25 mouse cellular contexts compared by ENCODE assay signal in genomic region chr7:74313279-74314105, GRCm38 (mm10).
A peak's percentile ranks its signal among the peaks of the same experiment; 100 is the strongest.
DNase-seq lines count a peak whose midpoint lies in the region; ATAC-seq and TF ChIP-seq lines count a peak whose summit lies in the region.
"Had no signal": no experiment of that assay in that cellular context is flagged by ENCODE, and none has a peak within 500 bp of the region (broad histone marks: within the 10 kb centered on the region; RNA-seq: fewer than 3 reads in every experiment).

No protein-coding gene starts in this region.

- no peak overlapping the region for H3K4me3 ChIP-seq in forebrain, embryonic 16.5 days (replicated peaks; ENCODE audit: low read length)
- no peak overlapping the region for H3K4me3 ChIP-seq in forebrain, embryonic 12.5 days (replicated peaks)
- no peak overlapping the region for H3K4me3 ChIP-seq in midbrain, embryonic 11.5 days (ENCODE audit: low read depth, low read length)
- no peak overlapping the region for H3K4me3 ChIP-seq in midbrain, embryonic 10.5 days
- H3K4me3 ChIP-seq in limb, embryonic 13.5 days: no peak overlapping the region
- no peak overlapping the region for H3K4me3 ChIP-seq in midbrain, postnatal 0 days (ENCODE audit: low read depth, low read length)
- no peak overlapping the region for H3K4me3 ChIP-seq in gastrocnemius, adult 2 months
- H3K4me3 ChIP-seq: embryonic facial prominence, embryonic 15.5 days; heart, adult 2 months; heart, embryonic 13.5 days; intestine, embryonic 15.5 days; liver, embryonic 13.5 days had no signal

- TF ChIP-seq CTCF in midbrain, postnatal 0 days (IDR thresholded peaks at IDR 0.05): no peak
- no peak for TF ChIP-seq CTCF in gastrocnemius, adult 2 months (IDR thresholded peaks at IDR 0.05)

- intact Hi-C loops in gastrocnemius, adult 2 months (cut with DNase I): no loop called here

- H3K4me1 ChIP-seq in forebrain, embryonic 16.5 days (replicated peaks; ENCODE audit: control insufficient read depth, insufficient read depth, low read length): peaks cover 7% of the 10 kb centered on the region
- peaks cover 14% of the 10 kb centered on the region for H3K4me1 ChIP-seq in forebrain, embryonic 12.5 days
- no peaks in the 10 kb centered on the region for H3K4me1 ChIP-seq in midbrain, embryonic 11.5 days (ENCODE audit: control insufficient read depth, insufficient read depth, low read length)
- H3K4me1 ChIP-seq in midbrain, embryonic 10.5 days: no peaks in the 10 kb centered on the region
- peaks cover 30% of the 10 kb centered on the region for H3K4me1 ChIP-seq in limb, embryonic 13.5 days
- peaks cover 2% of the 10 kb centered on the region; the same call in 1 of the 2 replicates for H3K4me1 ChIP-seq in midbrain, postnatal 0 days (ENCODE audit: insufficient read depth, low read length)
- H3K4me1 ChIP-seq: intestine, embryonic 15.5 days; liver, embryonic 13.5 days had no signal

- no peak overlapping the region for H3K4me2 ChIP-seq in forebrain, embryonic 16.5 days (ENCODE audit: low read length)
- H3K4me2 ChIP-seq in forebrain, embryonic 12.5 days: no peak overlapping the region
- H3K4me2 ChIP-seq in midbrain, embryonic 11.5 days: no peak overlapping the region
- H3K4me2 ChIP-seq in limb, embryonic 13.5 days (replicated peaks): no peak overlapping the region
- H3K4me2 ChIP-seq in midbrain, postnatal 0 days (ENCODE audit: low read depth, low read length, poor library complexity, severe bottlenecking): no peak overlapping the region
- H3K4me2 ChIP-seq: embryonic facial prominence, embryonic 15.5 days; heart, embryonic 13.5 days; intestine, embryonic 15.5 days; liver, embryonic 13.5 days had no signal

- no peak overlapping the region for H3K27ac ChIP-seq in forebrain, embryonic 16.5 days (ENCODE audit: low read length)
- H3K27ac ChIP-seq in forebrain, embryonic 12.5 days: no peak overlapping the region
- no peak overlapping the region for H3K27ac ChIP-seq in midbrain, embryonic 11.5 days (ENCODE audit: low read depth, low read length)
- H3K27ac ChIP-seq in midbrain, embryonic 10.5 days (replicated peaks): no peak overlapping the region
- peak overlapping the region; percentile 65; the same call in 1 of the 2 replicates for H3K27ac ChIP-seq in limb, embryonic 13.5 days
- no peak overlapping the region for H3K27ac ChIP-seq in midbrain, postnatal 0 days (ENCODE audit: low read depth, low read length)
- no peak overlapping the region for H3K27ac ChIP-seq in gastrocnemius, adult 2 months
- H3K27ac ChIP-seq: embryonic facial prominence, embryonic 15.5 days; heart, adult 2 months; heart, embryonic 13.5 days; intestine, embryonic 15.5 days; liver, embryonic 13.5 days had no signal

- peak; percentile 54; the same call in 1 of the 2 replicates for ATAC-seq in forebrain, embryonic 16.5 days
- ATAC-seq in forebrain, embryonic 12.5 days (ENCODE audit: low FRiP score): no peak
- no peak for ATAC-seq in midbrain, embryonic 11.5 days (ENCODE audit: low FRiP score)
- peak; percentile 65 for ATAC-seq in limb, embryonic 13.5 days (ENCODE audit: low FRiP score, low read depth)
- no peak for ATAC-seq in midbrain, postnatal 0 days (ENCODE audit: low FRiP score)
- no peak for ATAC-seq in granulocyte monocyte progenitor cell, adult 5-6 weeks (replicated peaks; ENCODE audit: poor library complexity, severe bottlenecking)
- ATAC-seq: intestine, embryonic 15.5 days had no signal

- H3K36me3 ChIP-seq in forebrain, embryonic 16.5 days (ENCODE audit: control insufficient read depth, insufficient read depth): no peaks in the 10 kb centered on the region
- H3K36me3 ChIP-seq in forebrain, embryonic 12.5 days (replicated peaks): no peaks in the 10 kb centered on the region
- no peaks in the 10 kb centered on the region for H3K36me3 ChIP-seq in midbrain, embryonic 11.5 days (ENCODE audit: control insufficient read depth, insufficient read depth, low read length)
- no peaks in the 10 kb centered on the region for H3K36me3 ChIP-seq in midbrain, embryonic 10.5 days
- H3K36me3 ChIP-seq in limb, embryonic 13.5 days: no peaks in the 10 kb centered on the region
- peaks cover 4% of the 10 kb centered on the region; the same call in 1 of the 2 replicates for H3K36me3 ChIP-seq in midbrain, postnatal 0 days (ENCODE audit: insufficient read depth, low read length)
- H3K36me3 ChIP-seq: embryonic facial prominence, embryonic 15.5 days; intestine, embryonic 15.5 days; liver, embryonic 13.5 days had no signal

- peak; percentile 72 for DNase-seq in midbrain, embryonic 11.5 days (ENCODE audit: low spot score, missing footprints)
- no peak for DNase-seq in midbrain, embryonic 10.5 days (ENCODE audit: low spot score)
- DNase-seq in midbrain, postnatal 0 days (ENCODE audit: low spot score): peak; percentile 34
- no peak for DNase-seq in gastrocnemius, adult 2 months
- DNase-seq: adrenal gland, adult 8-10 months; embryo, embryonic 11 days; gastrocnemius, postnatal 14 days; heart, adult 2 months; heart, postnatal 36 days; kidney, adult 8-10 months; kidney, postnatal 10 days; left cerebral cortex, postnatal 4 days; liver, embryonic 13.5 days; lung, adult 2 months; lung, postnatal 14 days; right cerebral cortex, adult 18-20 months; right cerebral cortex, postnatal 4 days; thymus, postnatal 14 days had no signal

- no peaks in the 10 kb centered on the region for H3K27me3 ChIP-seq in forebrain, embryonic 16.5 days (replicated peaks; ENCODE audit: control insufficient read depth, insufficient read depth, low read length)
- H3K27me3 ChIP-seq in forebrain, embryonic 12.5 days: no peaks in the 10 kb centered on the region
- H3K27me3 ChIP-seq in midbrain, embryonic 11.5 days (ENCODE audit: control insufficient read depth, insufficient read depth, low read length): no peaks in the 10 kb centered on the region
- H3K27me3 ChIP-seq in midbrain, embryonic 10.5 days (ENCODE audit: low read depth, poor library complexity, severe bottlenecking): no peaks in the 10 kb centered on the region
- H3K27me3 ChIP-seq in limb, embryonic 13.5 days: no peaks in the 10 kb centered on the region
- no peaks in the 10 kb centered on the region for H3K27me3 ChIP-seq in midbrain, postnatal 0 days (ENCODE audit: insufficient read depth, low read length)
- H3K27me3 ChIP-seq: embryonic facial prominence, embryonic 15.5 days; heart, embryonic 13.5 days; intestine, embryonic 15.5 days; liver, embryonic 13.5 days had no signal

- no peaks in the 10 kb centered on the region for H3K9me3 ChIP-seq in forebrain, embryonic 16.5 days (ENCODE audit: control insufficient read depth, low read length)
- H3K9me3 ChIP-seq in forebrain, embryonic 12.5 days: no peaks in the 10 kb centered on the region
- H3K9me3 ChIP-seq in midbrain, embryonic 11.5 days (ENCODE audit: control insufficient read depth, low read length): no peaks in the 10 kb centered on the region
- H3K9me3 ChIP-seq in midbrain, embryonic 10.5 days (replicated peaks): no peaks in the 10 kb centered on the region
- no peaks in the 10 kb centered on the region for H3K9me3 ChIP-seq in limb, embryonic 13.5 days
- no peaks in the 10 kb centered on the region for H3K9me3 ChIP-seq in midbrain, postnatal 0 days (ENCODE audit: low read length)
- H3K9me3 ChIP-seq: embryonic facial prominence, embryonic 15.5 days; heart, embryonic 13.5 days; intestine, embryonic 15.5 days; liver, embryonic 13.5 days had no signal

- WGBS in forebrain, embryonic 16.5 days: 68% methylated on average over 6 of the region's 6 CpGs
- WGBS in forebrain, embryonic 12.5 days: 85% methylated on average over 6 of the region's 6 CpGs
- 91% methylated on average over 6 of the region's 6 CpGs for WGBS in midbrain, embryonic 11.5 days
- WGBS in midbrain, embryonic 10.5 days: 92% methylated on average over 6 of the region's 6 CpGs
- WGBS in limb, embryonic 13.5 days: 62% methylated on average over 6 of the region's 6 CpGs
- 65% methylated on average over 6 of the region's 6 CpGs for WGBS in midbrain, postnatal 0 days

- H3K9ac ChIP-seq in forebrain, embryonic 16.5 days (replicated peaks; ENCODE audit: low read depth, low read length): no peak overlapping the region
- no peak overlapping the region for H3K9ac ChIP-seq in forebrain, embryonic 12.5 days
- H3K9ac ChIP-seq in midbrain, embryonic 11.5 days (ENCODE audit: low read length): no peak overlapping the region
- H3K9ac ChIP-seq in limb, embryonic 13.5 days: no peak overlapping the region
- H3K9ac ChIP-seq in midbrain, postnatal 0 days (replicated peaks; ENCODE audit: low read length, poor library complexity, severe bottlenecking): no peak overlapping the region
- H3K9ac ChIP-seq: embryonic facial prominence, embryonic 15.5 days; heart, embryonic 13.5 days; intestine, embryonic 15.5 days; liver, embryonic 13.5 days had no signal

Comparison
In these comparisons a context has a peak if more than half of its experiments do, and no peak if none do; other contexts are left out.
1. ATAC-seq: peak in forebrain, embryonic 16.5 days (single experiment) and limb, embryonic 13.5 days (single experiment); none in forebrain, embryonic 12.5 days (single experiment), midbrain, embryonic 11.5 days (single experiment), midbrain, postnatal 0 days (single experiment) and granulocyte monocyte progenitor cell, adult 5-6 weeks (single experiment).
2. DNase-seq: peak in midbrain, embryonic 11.5 days (single experiment) and midbrain, postnatal 0 days (single experiment); none in midbrain, embryonic 10.5 days (single experiment) and gastrocnemius, adult 2 months (single experiment).